Comparison of ENCODE assay signal across 13 mouse cellular contexts in the genomic region with DNA sequence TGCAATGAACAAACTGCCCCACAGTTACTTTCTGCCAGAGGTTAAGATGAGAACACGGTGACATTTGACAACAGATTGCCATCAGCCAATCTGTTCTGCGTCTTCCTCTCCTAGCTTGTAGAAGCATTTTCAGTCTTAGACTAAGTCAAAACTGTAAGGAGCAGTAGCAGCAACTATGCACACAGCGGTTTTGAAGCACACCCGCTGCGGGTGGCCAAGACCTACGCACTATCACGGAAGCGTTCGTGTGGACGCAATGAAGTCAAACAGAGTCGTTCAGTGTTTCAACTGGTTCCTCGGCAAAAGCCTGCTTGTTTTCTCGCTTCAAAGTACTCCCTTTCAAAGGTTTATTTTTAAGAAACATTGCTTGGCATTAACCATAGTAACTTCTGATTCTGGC.
DNase-seq lines count a peak whose midpoint lies in the region; ATAC-seq lines count a peak whose summit lies in the region.
"Had no signal": no experiment of that assay in that cellular context is flagged by ENCODE, and none has a peak within 500 bp of the region (broad histone marks: within the 10 kb centered on the region; RNA-seq: fewer than 3 reads in every experiment).

No protein-coding gene starts in this region.

- H3K9ac ChIP-seq in forebrain, embryonic 15.5 days (replicated peaks) = no peak overlapping the region
- no peak overlapping the region for H3K9ac ChIP-seq in hindbrain, embryonic 12.5 days
- H3K9ac ChIP-seq in neural tube, embryonic 14.5 days (replicated peaks; ENCODE audit: low read depth, low read length) = no peak overlapping the region

- peak overlapping the region; percentile 38 for H3K27ac ChIP-seq in forebrain, embryonic 15.5 days (replicated peaks)
- H3K27ac ChIP-seq in forebrain, embryonic 10.5 days = no peak overlapping the region
- H3K27ac ChIP-seq in hindbrain, embryonic 12.5 days = peak overlapping the region; percentile 57
- no peak overlapping the region; the same call in 1 of the 2 replicates for H3K27ac ChIP-seq in hindbrain, embryonic 10.5 days
- peak overlapping the region; percentile 29; the same call in 1 of the 2 replicates for H3K27ac ChIP-seq in neural tube, embryonic 14.5 days (ENCODE audit: low read depth, low read length)
- H3K27ac ChIP-seq: gastrocnemius, adult 2 months; stomach, postnatal 0 days had no signal

- 71% methylated on average over 13 of the region's 13 CpGs for whole genome bisulfite sequencing in forebrain, embryonic 15.5 days
- WGBS in forebrain, embryonic 10.5 days = 96% methylated on average over 13 of the region's 13 CpGs
- WGBS in hindbrain, embryonic 12.5 days = 84% methylated on average over 13 of the region's 13 CpGs
- WGBS in hindbrain, embryonic 10.5 days = 90% methylated on average over 13 of the region's 13 CpGs
- 89% methylated on average over 13 of the region's 13 CpGs for WGBS in neural tube, embryonic 14.5 days

- H3K27me3 ChIP-seq in forebrain, embryonic 15.5 days = no peaks in the 10 kb centered on the region
- H3K27me3 ChIP-seq in forebrain, embryonic 10.5 days (ENCODE audit: poor library complexity, severe bottlenecking) = no peaks in the 10 kb centered on the region
- no peaks in the 10 kb centered on the region for H3K27me3 ChIP-seq in hindbrain, embryonic 12.5 days
- H3K27me3 ChIP-seq in hindbrain, embryonic 10.5 days (ENCODE audit: insufficient read depth, poor library complexity, severe bottlenecking) = no peaks in the 10 kb centered on the region
- H3K27me3 ChIP-seq in neural tube, embryonic 14.5 days (ENCODE audit: control insufficient read depth, insufficient read depth, low read length) = no peaks in the 10 kb centered on the region

- H3K4me3 ChIP-seq in forebrain, embryonic 15.5 days = no peak overlapping the region
- no peak overlapping the region for H3K4me3 ChIP-seq in forebrain, embryonic 10.5 days
- H3K4me3 ChIP-seq in hindbrain, embryonic 12.5 days = no peak overlapping the region
- no peak overlapping the region for H3K4me3 ChIP-seq in hindbrain, embryonic 10.5 days
- H3K4me3 ChIP-seq in neural tube, embryonic 14.5 days (ENCODE audit: low read depth, low read length) = no peak overlapping the region
- H3K4me3 ChIP-seq: gastrocnemius, adult 2 months had no signal

- no peak for DNase-seq in forebrain, embryonic 10.5 days (ENCODE audit: extremely low spot score, low spot score)
- no peak for DNase-seq in hindbrain, embryonic 10.5 days (ENCODE audit: low spot score)
- DNase-seq in retina, postnatal 1 day = peak; percentile 3
- DNase-seq in retina, embryonic 14.5 days (ENCODE audit: low spot score) = no peak
- no peak for DNase-seq in cerebellum, adult 9-11 months
- DNase-seq: adrenal gland, adult 8-10 months; gastrocnemius, adult 2 months; lung, adult 2 months; spleen, adult 18-20 months had no signal

- H3K36me3 ChIP-seq in forebrain, embryonic 15.5 days = no peaks in the 10 kb centered on the region
- H3K36me3 ChIP-seq in forebrain, embryonic 10.5 days (replicated peaks) = no peaks in the 10 kb centered on the region
- no peaks in the 10 kb centered on the region for H3K36me3 ChIP-seq in hindbrain, embryonic 12.5 days
- H3K36me3 ChIP-seq in hindbrain, embryonic 10.5 days = no peaks in the 10 kb centered on the region
- no peaks in the 10 kb centered on the region for H3K36me3 ChIP-seq in neural tube, embryonic 14.5 days (ENCODE audit: control insufficient read depth, insufficient read depth, low read length)

- H3K4me1 ChIP-seq in forebrain, embryonic 15.5 days = peaks cover 11% of the 10 kb centered on the region
- no peaks in the 10 kb centered on the region for H3K4me1 ChIP-seq in forebrain, embryonic 10.5 days
- peaks cover 11% of the 10 kb centered on the region for H3K4me1 ChIP-seq in hindbrain, embryonic 12.5 days
- H3K4me1 ChIP-seq in hindbrain, embryonic 10.5 days (replicated peaks) = no peaks in the 10 kb centered on the region
- no peaks in the 10 kb centered on the region for H3K4me1 ChIP-seq in neural tube, embryonic 14.5 days (ENCODE audit: control insufficient read depth, insufficient read depth, low read length)

- peak; percentile 19; the same call in 1 of the 2 replicates for ATAC-seq in forebrain, embryonic 15.5 days (replicated peaks)
- no peak for ATAC-seq in hindbrain, embryonic 12.5 days (ENCODE audit: low FRiP score)
- no peak for ATAC-seq in neural tube, embryonic 14.5 days (ENCODE audit: low read depth)

- H3K9me3 ChIP-seq in forebrain, embryonic 15.5 days = no peaks in the 10 kb centered on the region
- no peaks in the 10 kb centered on the region for H3K9me3 ChIP-seq in forebrain, embryonic 10.5 days
- no peaks in the 10 kb centered on the region for H3K9me3 ChIP-seq in hindbrain, embryonic 12.5 days (replicated peaks)
- H3K9me3 ChIP-seq in hindbrain, embryonic 10.5 days = no peaks in the 10 kb centered on the region
- H3K9me3 ChIP-seq in neural tube, embryonic 14.5 days (ENCODE audit: control insufficient read depth, low read length) = no peaks in the 10 kb centered on the region

- no peak overlapping the region for H3K4me2 ChIP-seq in forebrain, embryonic 15.5 days (replicated peaks)
- no peak overlapping the region for H3K4me2 ChIP-seq in hindbrain, embryonic 12.5 days (replicated peaks)
- H3K4me2 ChIP-seq in neural tube, embryonic 14.5 days (ENCODE audit: low read depth, low read length) = no peak overlapping the region

Comparison
In these comparisons a context has a peak if more than half of its experiments do, and no peak if none do; other contexts are left out.
1. H3K27ac ChIP-seq: peak in forebrain, embryonic 15.5 days (single experiment), hindbrain, embryonic 12.5 days (single experiment) and neural tube, embryonic 14.5 days (single experiment); none in forebrain, embryonic 10.5 days (single experiment) and hindbrain, embryonic 10.5 days (single experiment).